Mouse (Mus musculus) liver, embryonic 16.5 days (tissue): ENCODE measurements around the gene Kcnk4. TPM values are rescaled to one million over a fixed set of nuclear protein-coding genes. Genes with fewer than 3 reads are reported as not detected.

Experiments
- ATAC-seq: fragments of 200-750 bp; cut with Nextera tagmentation; 2 replicates; pipeline ENCODE4 v1.8.0; 2017; ENCODE audit warnings: low read depth, mild to moderate bottlenecking, moderate number of reproducible peaks, moderate library complexity
- H3K27ac ChIP-seq: fragments of 300-500 bp; sonication (generic); 2 replicates; pipeline ENCODE4 v1.5.1; 2014; ENCODE audit warnings: mild to moderate bottlenecking, low read length
- H3K27me3 ChIP-seq: fragments of 300-500 bp; sonication (generic); 2 replicates; pipeline ENCODE4 v1.6.1; 2014; ENCODE audit warnings: low read depth, low read length, mixed read lengths; ENCODE audit not compliant: control insufficient read depth, insufficient read depth
- H3K36me3 ChIP-seq: fragments of 300-500 bp; sonication (generic); 2 replicates; pipeline ENCODE4 v1.6.1; 2014; ENCODE audit warnings: mild to moderate bottlenecking; ENCODE audit not compliant: control insufficient read depth, insufficient read depth
- H3K4me1 ChIP-seq: fragments of 300-500 bp; sonication (generic); 2 replicates; pipeline ENCODE4 v1.6.1; 2014; ENCODE audit warnings: low read depth, low read length, mixed read lengths; ENCODE audit not compliant: control insufficient read depth
- H3K4me2 ChIP-seq: fragments of 300-500 bp; sonication (generic); 2 replicates; pipeline ENCODE4 v1.6.1; 2014; ENCODE audit warnings: low read depth, low read length, mixed read lengths
- H3K4me3 ChIP-seq: fragments of 300-500 bp; sonication (generic); 2 replicates; pipeline ENCODE4 v1.5.1; 2014; ENCODE audit warnings: low read depth, mild to moderate bottlenecking, low read length
- H3K9ac ChIP-seq: fragments of 300-500 bp; sonication (generic); 2 replicates; pipeline ENCODE4 v1.6.1; 2014; ENCODE audit warnings: low read depth, low read length
- H3K9me3 ChIP-seq: fragments of 300-500 bp; sonication (generic); replicated peaks from 2 replicates; pipeline ENCODE4 v1.6.1; 2016; ENCODE audit warnings: low read length; ENCODE audit not compliant: control insufficient read depth
- WGBS: fragments of 180-500 bp; shearing (Covaris S2); extraction: QIAGEN DNeasy Blood & Tissue Kit; methylation state at CpG from one replicate; pipeline ENCODE4 v1.1.7; 2014; ENCODE audit not compliant: insufficient replicate concordance; 5-methylcytosine and 5-hydroxymethylcytosine counted together
- polyA plus RNA-seq: library from polyadenylated mRNA; unstranded; fragments of >200 nt; fragmentation: Nextera tagmentation; extraction: Ambion mirVana; gene quantifications from 2 replicates; pipeline ENCODE4 v1.2.1, GENCODE M21; 2015

Gene Kcnk4
- 0.04 and 0.11 TPM in 2 replicates for polyA plus RNA-seq

GRCm38 (mm10) chr19:6934195-6934977 lies at the start of gene Kcnk4:
Kcnk4 (minus strand) TSS chr19:6934515.
- peaks cover 4% of the 10 kb centered on the region for H3K4me1 ChIP-seq
- H3K27me3 ChIP-seq, result peaks cover 60% of the 10 kb centered on the region
- no peak within 1 kb of the TSS for H3K27ac ChIP-seq
- no peak within 1 kb of the TSS for H3K9ac ChIP-seq
- ATAC-seq, result no peak
- H3K4me3 ChIP-seq, result peak within 1 kb of the TSS; percentile 18; the same call in 1 of the 2 replicates
- H3K9me3 ChIP-seq, result no peaks in the 10 kb centered on the region
- peak within 1 kb of the TSS; percentile 39 for H3K4me2 ChIP-seq
- H3K36me3 ChIP-seq, result no peaks in the 10 kb centered on the region
- WGBS, result 13% methylated on average over 22 of the region's 23 CpGs

GRCm38 (mm10) chr19:6983621-6984020 lies 49.3 kb upstream of the Kcnk4 start:
- no peak overlapping the region for H3K9ac ChIP-seq
- no peaks in the 10 kb centered on the region for H3K9me3 ChIP-seq
- no peak overlapping the region for H3K4me3 ChIP-seq
- peaks cover 4% of the 10 kb centered on the region for H3K36me3 ChIP-seq
- no peaks in the 10 kb centered on the region for H3K27me3 ChIP-seq
- no peak overlapping the region for H3K4me2 ChIP-seq
- no peak overlapping the region for H3K27ac ChIP-seq
- no peak for ATAC-seq
- WGBS, result 89% methylated on average over 5 of the region's 5 CpGs
- H3K4me1 ChIP-seq, result peaks cover 52% of the 10 kb centered on the region

- peak overlapping the region; percentile 93; the same call in 1 of the 2 replicates for H3K27ac ChIP-seq
- H3K9ac ChIP-seq, result peak overlapping the region; percentile 92; the same call in 1 of the 2 replicates
- peaks cover 51% of the 10 kb centered on the region for H3K4me1 ChIP-seq
- no peaks in the 10 kb centered on the region for H3K27me3 ChIP-seq
- peaks cover 9% of the 10 kb centered on the region for H3K36me3 ChIP-seq
- peak overlapping the region; percentile 88 for H3K4me3 ChIP-seq
- 86% methylated on average over 4 of the region's 4 CpGs for WGBS
- ATAC-seq, result no peak
- H3K9me3 ChIP-seq, result no peaks in the 10 kb centered on the region
- H3K4me2 ChIP-seq, result peak overlapping the region; percentile 96
Measured at GRCm38 (mm10) chr19:6981465-6981864, 47.1 kb upstream of the Kcnk4 start.

DNA sequence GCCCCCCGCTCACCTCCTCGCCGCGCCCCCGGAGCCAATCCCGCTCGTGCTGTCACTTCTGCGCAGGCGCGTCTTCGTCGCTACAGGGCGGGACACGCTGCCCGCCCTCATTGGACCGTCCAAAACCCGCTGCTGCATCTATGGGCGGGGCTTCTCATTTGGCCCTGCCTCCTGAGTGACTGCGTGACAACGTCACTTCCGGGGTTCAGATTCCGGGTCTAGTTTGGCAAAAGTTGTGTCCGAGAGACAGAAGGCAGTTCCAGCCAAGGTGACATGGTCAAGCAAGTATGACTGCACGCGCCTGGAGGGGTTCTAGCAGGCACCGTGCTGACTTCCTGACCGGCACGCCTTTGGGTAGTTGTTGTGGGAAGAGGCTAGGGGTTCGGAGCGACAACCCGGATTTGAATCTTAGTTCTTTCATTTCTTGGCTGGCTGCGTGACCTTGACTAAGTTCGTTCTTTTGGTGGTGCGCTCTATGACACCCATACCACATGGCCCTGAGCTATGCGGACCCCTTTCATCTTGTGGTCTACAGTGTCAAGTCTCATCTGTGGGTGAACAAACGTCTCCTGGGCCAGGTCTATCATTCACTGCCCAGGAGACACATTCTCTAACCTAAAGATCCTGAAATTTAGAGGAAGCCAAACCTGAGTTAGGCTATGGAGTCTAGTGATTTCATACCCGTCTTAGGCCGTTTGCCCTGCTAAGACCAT lies 46.2 kb upstream of the Kcnk4 start, which contains the start of gene Fkbp2:
Gene Fkbp2, minus strand, starts transcription at position 121 of the 713 bp plus-strand sequence.
- H3K4me3 ChIP-seq, result peak within 1 kb of the TSS; percentile 88
- peak within 1 kb of the TSS; percentile 93 for H3K27ac ChIP-seq
- peak within 1 kb of the TSS; percentile 92 for H3K9ac ChIP-seq
- peaks cover 9% of the 10 kb centered on the region for H3K36me3 ChIP-seq
- peaks cover 51% of the 10 kb centered on the region for H3K4me1 ChIP-seq
- peak; percentile 82 for ATAC-seq
- H3K4me2 ChIP-seq, result peak within 1 kb of the TSS; percentile 96
- H3K9me3 ChIP-seq, result no peaks in the 10 kb centered on the region
- 1% methylated on average over 38 of the region's 38 CpGs for WGBS
- H3K27me3 ChIP-seq, result no peaks in the 10 kb centered on the region

- Histone ChIP-seq H3K4me1 (peaks cover 46% of the 10 kb centered on the region), H3K4me3 (peak overlapping the region; percentile 88), H3K9ac (peak overlapping the region; percentile 92), H3K9me3 (no peaks in the 10 kb centered on the region), H3K4me2 (peak overlapping the region; percentile 96), H3K27me3 (no peaks in the 10 kb centered on the region), H3K36me3 (peaks cover 4% of the 10 kb centered on the region), H3K27ac (peak overlapping the region; percentile 93)
- peak; percentile 86 for ATAC-seq
- WGBS, result under 1% methylated on average over 56 of the region's 59 CpGs
Measured at GRCm38 (mm10) chr19:6979486-6980380, 45.4 kb upstream of the Kcnk4 start.

- WGBS, result 8% methylated on average over 11 of the region's 11 CpGs
- ATAC-seq, result no peak
Measured at GRCm38 (mm10) chr19:6979001-6979479, 44.7 kb upstream of the Kcnk4 start.

DNA sequence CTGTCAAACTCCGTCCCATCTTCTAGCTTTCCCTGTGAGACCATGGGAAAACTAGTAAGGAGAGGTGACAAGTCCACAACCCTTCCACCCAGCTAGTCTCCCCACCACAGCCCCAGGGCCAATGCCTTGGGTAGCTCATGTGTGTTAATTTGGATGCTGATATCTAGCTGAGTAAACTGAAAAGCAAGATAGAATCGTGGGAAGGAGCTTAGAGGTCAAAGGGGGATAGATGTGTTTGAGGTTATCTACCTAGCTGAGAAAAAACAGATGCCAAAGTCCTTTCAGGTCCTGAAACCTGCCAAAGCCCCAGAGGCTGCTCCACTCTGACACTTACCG lies 44.3 kb upstream of the Kcnk4 start:
- peak overlapping the region; percentile 96 for H3K4me2 ChIP-seq
- peak overlapping the region; percentile 93 for H3K27ac ChIP-seq
- H3K4me1 ChIP-seq, result peaks cover 57% of the 10 kb centered on the region
- ATAC-seq, result no peak
- H3K4me3 ChIP-seq, result peak overlapping the region; percentile 88
- no peaks in the 10 kb centered on the region for H3K9me3 ChIP-seq
- peaks cover 4% of the 10 kb centered on the region for H3K36me3 ChIP-seq
- no peaks in the 10 kb centered on the region for H3K27me3 ChIP-seq
- 33% methylated on average over 3 of the region's 3 CpGs for WGBS
- peak overlapping the region; percentile 81; the same call in 1 of the 2 replicates for H3K9ac ChIP-seq

More at GRCm38 (mm10) chr19:6979001-6979479, 44.7 kb upstream of the Kcnk4 start:
- H3K4me1 ChIP-seq, result peaks cover 53% of the 10 kb centered on the region
- H3K4me3 ChIP-seq, result peak overlapping the region; percentile 88
- H3K9me3 ChIP-seq, result no peaks in the 10 kb centered on the region
- peak overlapping the region; percentile 93 for H3K27ac ChIP-seq
- peak overlapping the region; percentile 81 for H3K9ac ChIP-seq
- peaks cover 4% of the 10 kb centered on the region for H3K36me3 ChIP-seq
- no peaks in the 10 kb centered on the region for H3K27me3 ChIP-seq
- peak overlapping the region; percentile 96 for H3K4me2 ChIP-seq
